In the genomic region with DNA sequence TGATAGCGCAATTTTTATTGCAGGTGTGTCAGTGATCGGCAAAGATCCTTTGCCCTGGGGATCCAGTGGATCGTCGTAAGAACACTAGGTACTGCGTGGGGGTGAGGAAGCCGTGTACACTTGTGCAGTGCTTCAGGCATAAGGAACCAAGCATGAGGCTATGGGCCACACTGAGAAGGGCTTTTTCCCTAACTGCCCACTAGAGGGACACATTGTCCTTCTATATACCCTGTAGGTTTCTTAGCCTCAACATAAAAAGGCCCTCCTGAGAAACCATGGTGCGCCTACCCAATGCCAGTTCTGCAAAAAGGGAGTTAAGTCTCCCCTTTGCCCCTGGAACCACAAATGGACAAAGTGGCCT, we compare ENCODE assay signal across 8 mouse cellular contexts. TPM values are rescaled to one million over a fixed set of nuclear protein-coding genes. Genes with fewer than 3 reads are reported as not detected.
A peak's percentile ranks its signal among the peaks of the same experiment; 100 is the strongest.
DNase-seq lines count a peak whose midpoint lies in the region; ATAC-seq lines count a peak whose summit lies in the region.

No protein-coding gene starts in this region.

- WGBS in heart, embryonic 10.5 days: 35% methylated on average over 7 of the region's 7 CpGs
- 31% methylated on average over 7 of the region's 7 CpGs for WGBS in kidney, embryonic 15.5 days
- 35% methylated on average over 7 of the region's 7 CpGs for WGBS in limb, embryonic 13.5 days

- H3K27me3 ChIP-seq in heart, embryonic 10.5 days (ENCODE audit: insufficient read depth, poor library complexity, severe bottlenecking): peaks cover 28% of the 10 kb centered on the region
- H3K27me3 ChIP-seq in kidney, embryonic 15.5 days: no peaks in the 10 kb centered on the region
- H3K27me3 ChIP-seq in limb, embryonic 13.5 days: peaks cover 12% of the 10 kb centered on the region

- H3K9ac ChIP-seq in kidney, embryonic 15.5 days: no peak overlapping the region
- no peak overlapping the region for H3K9ac ChIP-seq in limb, embryonic 13.5 days

- no peaks in the 10 kb centered on the region for H3K36me3 ChIP-seq in heart, embryonic 10.5 days
- H3K36me3 ChIP-seq in kidney, embryonic 15.5 days: no peaks in the 10 kb centered on the region
- no peaks in the 10 kb centered on the region for H3K36me3 ChIP-seq in limb, embryonic 13.5 days

- peaks cover 21% of the 10 kb centered on the region for H3K4me1 ChIP-seq in heart, embryonic 10.5 days
- H3K4me1 ChIP-seq in kidney, embryonic 15.5 days: peaks cover 19% of the 10 kb centered on the region
- 0 out of 2 replicates have a peak, but pooled peaks cover 6% of the 10 kb centered on the region for H3K4me1 ChIP-seq in limb, embryonic 13.5 days

- peak; percentile 68 for ATAC-seq in kidney, embryonic 15.5 days (replicated peaks; ENCODE audit: low FRiP score)
- ATAC-seq in limb, embryonic 13.5 days (ENCODE audit: low FRiP score, low read depth): peak; percentile 75

- no peaks in the 10 kb centered on the region for H3K9me3 ChIP-seq in heart, embryonic 10.5 days
- no peaks in the 10 kb centered on the region for H3K9me3 ChIP-seq in kidney, embryonic 15.5 days (replicated peaks)
- no peaks in the 10 kb centered on the region for H3K9me3 ChIP-seq in limb, embryonic 13.5 days

- peak; percentile 33 to 39 for DNase-seq in heart, adult 9 months (ENCODE audit: low spot score in 2 of 2)
- DNase-seq in heart, embryonic 10.5 days (ENCODE audit: low spot score): no peak
- peak; percentile 49 to 68 for DNase-seq in cerebellum, postnatal 25 days
- peak; percentile 52 to 63 for DNase-seq in frontal cortex, postnatal 14 days (ENCODE audit: low spot score in 2 of 2)
- DNase-seq in neural tube, embryonic 10.5 days (ENCODE audit: extremely low spot score, low spot score): peak; percentile 59
- DNase-seq in thymus, postnatal 10 days (ENCODE audit: low spot score in 2 of 2): peak; percentile 16 to 33

- H3K4me2 ChIP-seq in kidney, embryonic 15.5 days: peak overlapping the region; percentile 52
- peak overlapping the region; percentile 31; the same call in 1 of the 2 replicates for H3K4me2 ChIP-seq in limb, embryonic 13.5 days (replicated peaks)

- no peak overlapping the region for H3K4me3 ChIP-seq in heart, embryonic 10.5 days
- no peak overlapping the region for H3K4me3 ChIP-seq in kidney, embryonic 15.5 days (replicated peaks)
- H3K4me3 ChIP-seq in limb, embryonic 13.5 days: no peak overlapping the region

- no peak overlapping the region for H3K27ac ChIP-seq in heart, embryonic 10.5 days
- H3K27ac ChIP-seq in kidney, embryonic 15.5 days: no peak overlapping the region
- no peak overlapping the region for H3K27ac ChIP-seq in limb, embryonic 13.5 days

RNA-seq across cellular contexts. Expression of a gene that starts 17.0 kb away (rescaled TPM):
- 0.59 and 0.60 TPM in 2 replicates for polyA plus RNA-seq in heart, embryonic 10.5 days (2016; fragmentation: Nextera tagmentation; extraction: Ambion mirVana)
- polyA plus RNA-seq in kidney, embryonic 15.5 days (2015; fragmentation: Nextera tagmentation; extraction: Ambion mirVana): 2.2 and 2.3 TPM in 2 replicates
- polyA plus RNA-seq in limb, embryonic 13.5 days (2015; fragmentation: Nextera tagmentation; extraction: Ambion mirVana): 0.40 and 0.90 TPM in 2 replicates

RNA-seq across cellular contexts. Expression of a gene that starts 26.7 kb away (rescaled TPM):
- polyA plus RNA-seq in heart, embryonic 10.5 days (2016; fragmentation: Nextera tagmentation; extraction: Ambion mirVana): 0.12 and 0.26 TPM in 2 replicates
- 8.6 and 9.7 TPM in 2 replicates for polyA plus RNA-seq in kidney, embryonic 15.5 days (2015; fragmentation: Nextera tagmentation; extraction: Ambion mirVana)
- polyA plus RNA-seq in limb, embryonic 13.5 days (2015; fragmentation: Nextera tagmentation; extraction: Ambion mirVana): 0.29 and 0.36 TPM in 2 replicates
